Mouse (Mus musculus): ENCODE measurements around the gene Kctd19. TPM values are rescaled to one million over a fixed set of nuclear protein-coding genes. Genes with fewer than 3 reads are reported as not detected.

Gene Kctd19
- not detected in 2 replicates for total RNA-seq (2017)

DNA sequence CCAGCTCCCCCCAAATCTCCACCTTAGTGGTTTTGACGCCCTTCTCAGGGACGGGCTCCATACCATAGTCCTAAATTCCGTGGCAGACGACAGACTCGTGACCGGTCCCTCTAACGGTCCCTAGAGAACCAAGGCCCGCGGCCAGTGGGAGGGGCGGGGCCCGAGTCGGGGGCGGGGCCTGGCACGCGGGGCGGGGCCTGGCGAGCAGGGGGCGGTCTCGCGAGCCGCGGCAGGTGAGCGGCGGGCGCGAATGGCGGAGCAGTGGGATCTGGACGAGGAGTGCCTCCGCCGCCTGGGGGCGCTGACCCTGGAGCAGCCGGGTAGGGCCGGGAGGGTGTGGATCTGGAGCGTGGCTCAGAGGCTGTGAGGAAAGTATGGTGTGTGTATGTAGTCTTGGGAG lies at the start of gene Kctd19, which contains the start of gene Lrrc36:
Kctd19 (minus strand) TSS at position 112 of the 400 bp plus-strand sequence.
Lrrc36 (plus strand) TSS at position 181 of the 400 bp plus-strand sequence.
- ATAC-seq (ENCODE audit: extremely low read depth, insufficient number of reproducible peaks, low FRiP score, poor library complexity, severe bottlenecking): no peak

GRCm38 (mm10) chr8:105461085-105461803 lies 47.9 kb upstream of the Kctd19 start:
- ATAC-seq (ENCODE audit: extremely low read depth, insufficient number of reproducible peaks, low FRiP score, poor library complexity, severe bottlenecking): no peak

- ATAC-seq (ENCODE audit: extremely low read depth, insufficient number of reproducible peaks, low FRiP score, poor library complexity, severe bottlenecking): no peak
Observed at GRCm38 (mm10) chr8:105455218-105455617, 41.9 kb upstream of the Kctd19 start.

DNA sequence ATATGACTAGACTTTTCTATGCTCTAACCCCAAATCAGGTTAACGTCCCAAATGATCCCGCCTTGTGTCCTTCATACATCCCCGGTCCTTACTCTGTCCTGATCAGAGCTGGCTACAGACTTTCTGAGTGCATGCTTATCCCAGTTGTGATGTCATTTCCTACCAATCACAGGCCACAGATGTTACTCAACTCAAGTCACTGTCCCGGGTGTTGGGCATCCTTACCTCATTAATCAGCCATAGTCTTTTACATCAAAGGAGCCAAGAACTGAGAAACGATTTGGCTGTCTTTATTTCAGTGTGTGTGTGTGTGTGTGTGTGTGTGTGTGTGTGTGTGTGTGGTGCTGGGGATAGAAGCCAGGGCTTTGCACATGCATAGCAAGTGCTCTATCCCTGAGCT lies 40.8 kb upstream of the Kctd19 start:
- ATAC-seq (ENCODE audit: extremely low read depth, insufficient number of reproducible peaks, low FRiP score, poor library complexity, severe bottlenecking): no peak

DNA sequence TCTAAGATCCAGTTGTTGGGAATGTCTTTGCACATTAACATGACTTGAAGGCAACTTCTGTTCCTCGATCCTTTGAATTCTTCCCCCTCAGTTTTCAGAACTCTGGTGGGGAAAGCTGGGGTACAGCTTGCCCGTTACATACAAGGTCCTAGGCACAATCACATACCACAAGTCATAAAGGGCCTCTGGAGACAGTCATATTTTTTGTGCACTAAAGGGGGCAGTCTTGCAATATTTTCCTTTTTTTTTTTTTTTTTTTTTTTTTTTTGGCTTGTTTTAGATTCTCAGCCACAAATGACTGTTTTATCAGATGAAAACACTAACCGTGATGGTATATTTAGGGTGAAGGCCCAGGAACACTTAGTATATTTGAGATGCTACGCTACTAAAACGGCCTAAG lies 40.0 kb upstream of the Kctd19 start:
- ATAC-seq (ENCODE audit: extremely low read depth, insufficient number of reproducible peaks, low FRiP score, poor library complexity, severe bottlenecking): no peak

- no peak for ATAC-seq (ENCODE audit: extremely low read depth, insufficient number of reproducible peaks, low FRiP score, poor library complexity, severe bottlenecking)
Observed at GRCm38 (mm10) chr8:105451903-105452603, 38.8 kb upstream of the Kctd19 start.

DNA sequence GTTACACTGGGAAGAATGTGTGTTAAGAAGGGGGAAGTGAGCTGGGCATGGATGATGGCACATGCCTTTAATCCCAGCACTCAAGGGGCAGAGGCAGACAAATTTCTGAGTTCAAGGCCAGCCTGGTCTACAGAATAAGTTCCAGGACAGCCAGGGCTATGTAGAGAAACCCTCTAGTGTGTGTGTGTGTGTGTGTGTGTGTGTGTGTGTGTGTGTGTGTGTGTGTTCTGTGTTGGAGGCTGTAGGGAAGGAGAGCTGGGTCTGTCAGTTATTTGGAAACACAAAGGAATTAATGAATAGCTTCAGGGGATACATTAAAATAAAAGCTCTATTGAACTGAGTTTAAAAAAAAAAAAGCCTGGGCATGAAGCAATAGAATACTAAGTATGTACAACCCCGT lies 37.7 kb upstream of the Kctd19 start:
- ATAC-seq (ENCODE audit: extremely low read depth, insufficient number of reproducible peaks, low FRiP score, poor library complexity, severe bottlenecking): no peak

- ATAC-seq (ENCODE audit: extremely low read depth, insufficient number of reproducible peaks, low FRiP score, poor library complexity, severe bottlenecking): no peak
Observed at GRCm38 (mm10) chr8:105448596-105448995, 35.3 kb upstream of the Kctd19 start.

GRCm38 (mm10) chr8:105448188-105448587 lies 34.9 kb upstream of the Kctd19 start:
- no peak for ATAC-seq (ENCODE audit: extremely low read depth, insufficient number of reproducible peaks, low FRiP score, poor library complexity, severe bottlenecking)

DNA sequence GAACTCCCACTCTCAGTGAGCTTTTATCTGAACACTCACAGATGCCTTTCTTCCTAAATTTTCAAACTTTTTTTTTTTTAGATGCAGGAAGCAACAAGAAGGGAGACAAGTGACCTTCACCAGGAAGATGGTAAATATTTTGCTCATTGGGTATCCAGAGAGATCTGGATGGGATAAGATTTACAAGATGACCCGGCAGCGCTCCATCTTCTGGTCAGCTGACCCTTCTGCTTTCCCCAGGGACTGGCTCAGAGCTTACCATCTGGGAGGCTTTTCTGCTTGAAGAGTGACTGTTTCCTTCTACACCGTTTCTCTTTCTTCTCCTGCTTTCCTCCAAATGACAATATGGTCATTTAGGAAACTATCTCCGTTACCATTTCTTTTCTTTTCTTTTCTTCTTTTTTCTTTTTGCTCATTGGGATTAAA lies 32.8 kb upstream of the Kctd19 start:
- ATAC-seq (ENCODE audit: extremely low read depth, insufficient number of reproducible peaks, low FRiP score, poor library complexity, severe bottlenecking): no peak

DNA sequence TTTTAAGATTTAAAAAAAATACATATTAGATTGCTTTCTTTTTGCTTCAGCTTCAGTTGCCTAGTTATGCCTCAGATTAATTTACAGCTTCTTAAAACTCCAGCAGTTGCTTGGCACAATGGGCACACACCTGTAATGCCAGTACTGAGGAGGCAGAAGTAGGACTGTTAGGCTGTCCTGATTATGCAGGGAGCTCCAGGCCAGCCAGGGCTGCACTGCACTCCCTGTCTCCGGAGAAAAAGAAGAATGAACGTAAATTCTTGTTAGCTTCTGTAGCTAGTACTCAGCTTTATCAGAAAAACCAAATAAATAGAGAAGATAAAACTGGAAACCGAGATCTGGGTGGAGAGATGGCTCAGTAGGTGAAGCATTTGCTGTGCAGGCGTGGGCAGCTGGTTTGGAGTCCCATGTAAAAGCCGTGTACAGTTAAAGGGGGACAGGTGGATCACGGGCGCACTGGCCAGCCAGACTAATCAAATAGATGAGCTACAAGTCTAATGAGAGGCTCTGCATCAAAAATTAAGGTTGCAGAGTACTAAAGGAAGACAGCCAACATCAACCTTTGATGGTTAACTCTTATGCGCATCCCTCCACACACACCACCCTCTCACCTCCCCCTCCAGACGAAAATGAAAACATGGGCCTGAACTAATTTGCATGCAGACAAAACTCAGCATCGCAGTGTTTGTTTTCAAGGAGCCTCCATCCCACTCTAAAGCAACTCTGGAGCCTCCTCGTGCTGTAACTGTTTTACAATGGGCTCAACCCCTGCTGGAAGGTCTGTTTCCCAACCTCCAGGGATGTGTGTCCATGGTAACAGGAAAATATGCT lies 32.2 kb upstream of the Kctd19 start:
- no peak for ATAC-seq (ENCODE audit: extremely low read depth, insufficient number of reproducible peaks, low FRiP score, poor library complexity, severe bottlenecking)

DNA sequence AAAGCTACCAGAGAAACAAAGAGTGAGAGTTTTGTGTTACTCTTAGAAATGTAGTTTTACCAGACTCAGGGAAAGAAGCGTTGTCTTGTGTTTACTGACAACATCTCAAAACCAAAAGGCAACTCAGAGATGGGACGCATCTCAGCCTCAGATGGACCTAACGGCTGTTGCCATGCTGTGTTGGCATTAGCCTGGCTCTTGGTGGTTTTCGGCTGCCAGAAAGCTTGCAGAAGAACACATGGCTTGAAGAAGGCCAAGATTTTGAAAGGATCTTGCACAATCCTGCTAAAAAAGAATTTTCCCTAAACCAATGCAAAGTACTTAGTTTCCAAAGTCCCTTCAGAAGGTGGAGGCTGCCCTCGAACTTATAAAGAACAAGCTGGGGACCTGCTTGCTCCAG lies 29.4 kb upstream of the Kctd19 start:
- ATAC-seq (ENCODE audit: extremely low read depth, insufficient number of reproducible peaks, low FRiP score, poor library complexity, severe bottlenecking): no peak

GRCm38 (mm10) chr8:105441433-105441832 lies 28.1 kb upstream of the Kctd19 start:
- no peak for ATAC-seq (ENCODE audit: extremely low read depth, insufficient number of reproducible peaks, low FRiP score, poor library complexity, severe bottlenecking)

DNA sequence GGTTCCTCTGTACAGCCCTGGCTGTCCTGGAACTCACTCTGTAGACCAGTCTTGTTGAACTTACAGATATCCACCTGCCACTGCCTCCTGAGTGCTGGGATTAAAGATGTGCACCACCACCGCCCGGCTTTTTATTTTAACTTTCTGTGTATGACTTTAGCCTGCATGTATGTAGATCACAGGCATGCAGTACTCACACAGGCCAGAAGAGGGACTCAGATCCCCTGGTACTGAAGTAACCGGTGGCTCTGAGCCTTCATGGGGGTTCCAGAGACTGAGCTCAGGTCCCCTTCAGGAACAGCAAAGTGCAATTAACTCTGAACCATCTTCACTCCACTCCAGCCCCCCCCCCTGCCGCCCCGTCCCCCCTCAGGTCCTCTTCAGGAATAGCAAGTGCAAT lies 25.6 kb upstream of the Kctd19 start:
- no peak for ATAC-seq (ENCODE audit: extremely low read depth, insufficient number of reproducible peaks, low FRiP score, poor library complexity, severe bottlenecking)

GRCm38 (mm10) chr8:105437078-105437748 lies 23.9 kb upstream of the Kctd19 start:
- no peak for ATAC-seq (ENCODE audit: extremely low read depth, insufficient number of reproducible peaks, low FRiP score, poor library complexity, severe bottlenecking)

DNA sequence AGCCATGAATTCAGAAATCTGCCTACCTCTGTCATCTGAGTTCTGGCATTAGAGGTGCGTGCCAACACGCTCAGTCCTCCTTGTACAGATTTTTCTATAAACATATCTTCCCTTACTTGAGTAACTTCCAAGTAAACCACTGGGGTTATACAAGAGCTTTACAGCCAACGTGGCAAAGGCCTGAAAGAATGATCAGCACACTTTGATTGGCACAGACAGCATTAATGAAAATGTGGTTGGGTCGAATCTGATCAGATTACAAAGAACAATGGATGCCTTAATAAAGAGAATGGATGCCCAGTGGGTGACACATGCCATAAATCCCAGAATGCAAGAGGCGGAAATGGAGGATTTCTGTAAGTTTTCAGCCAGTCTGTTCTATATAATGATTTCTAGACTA lies 22.9 kb upstream of the Kctd19 start:
- no peak for ATAC-seq (ENCODE audit: extremely low read depth, insufficient number of reproducible peaks, low FRiP score, poor library complexity, severe bottlenecking)

DNA sequence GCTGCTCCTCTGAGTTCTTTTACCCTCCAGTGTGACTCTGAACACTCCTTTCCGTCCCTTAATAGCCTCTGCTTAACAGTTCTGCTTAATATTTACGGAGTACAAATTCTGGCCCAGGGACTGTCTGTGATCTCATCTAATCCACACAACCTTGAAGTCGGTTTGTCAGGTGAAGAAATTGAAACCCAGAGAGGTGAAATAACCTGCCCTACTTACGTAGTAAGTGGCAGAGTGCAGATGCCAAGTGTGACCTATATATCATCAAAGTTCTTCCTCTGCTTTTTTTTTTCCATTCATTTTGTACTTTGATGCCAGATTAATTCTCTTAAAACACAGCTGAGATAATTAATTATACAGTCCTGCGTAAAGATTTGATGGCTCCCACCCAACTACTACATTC lies 20.8 kb upstream of the Kctd19 start:
- ATAC-seq (ENCODE audit: extremely low read depth, insufficient number of reproducible peaks, low FRiP score, poor library complexity, severe bottlenecking): no peak

DNA sequence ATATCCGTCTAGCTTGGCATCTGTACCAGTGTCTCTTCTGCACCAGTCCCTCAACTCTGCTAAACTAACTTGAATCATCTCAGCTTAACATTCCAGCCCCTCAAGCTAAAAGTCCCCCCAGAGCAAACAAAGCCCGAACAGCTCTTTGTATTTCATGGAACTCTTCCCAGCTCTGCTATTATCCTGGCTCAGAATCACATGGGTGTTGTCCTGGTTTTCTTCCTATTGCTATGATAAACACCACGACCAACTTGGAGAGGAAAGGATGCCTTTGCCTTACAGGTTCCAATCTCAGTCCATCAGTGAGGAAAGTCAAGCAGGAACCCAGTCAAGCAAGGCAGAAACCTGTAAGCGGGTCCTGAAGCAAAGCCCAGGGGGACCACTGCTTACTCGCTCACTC lies 20.2 kb upstream of the Kctd19 start:
- no peak for ATAC-seq (ENCODE audit: extremely low read depth, insufficient number of reproducible peaks, low FRiP score, poor library complexity, severe bottlenecking)

DNA sequence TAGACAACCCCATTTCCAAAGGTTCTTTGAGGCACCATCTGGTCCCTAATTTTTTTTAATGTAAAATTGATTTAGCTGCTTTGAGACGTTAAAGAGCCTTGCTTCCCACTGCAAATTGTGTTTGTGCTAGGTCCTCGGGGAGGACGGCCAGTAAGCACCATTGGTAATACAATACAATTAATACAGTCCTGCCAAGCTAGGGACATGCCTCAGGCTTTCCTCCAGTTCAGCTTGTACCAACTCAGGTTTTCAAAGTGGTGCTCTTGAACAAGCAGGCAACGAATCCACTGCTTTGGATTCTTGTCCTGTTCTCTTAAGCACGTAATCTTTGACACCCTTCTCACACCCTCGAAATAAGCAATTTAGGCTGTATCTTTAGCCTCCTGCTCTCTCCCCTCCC lies 19.7 kb upstream of the Kctd19 start:
- ATAC-seq (ENCODE audit: extremely low read depth, insufficient number of reproducible peaks, low FRiP score, poor library complexity, severe bottlenecking): no peak
